Mouse (Mus musculus) mesoderm, embryonic 11.5 days (tissue): ENCODE results near the gene Dync2h1.
"Not testable (repeated sequence)": the region's sequence is repeated elsewhere in the genome, so short reads cannot be mapped to it uniquely, and the experiment has no call there.

Source experiments
- DNase-seq: peaks from one replicate; pipeline ENCODE4 v3.0.0-alpha.2; 2012; ENCODE audit warnings: low read depth, low spot score

The Dync2h1 gene

GRCm38 (mm10) chr9:7184172-7184896 lies at the start of gene Dync2h1, which contains the start of gene Dcun1d5:
TSS of gene Dync2h1 (minus strand) at chr9:7184446.
TSS of gene Dcun1d5 (plus strand) at chr9:7184520.
- DNase-seq, result peak; percentile 95

DNA sequence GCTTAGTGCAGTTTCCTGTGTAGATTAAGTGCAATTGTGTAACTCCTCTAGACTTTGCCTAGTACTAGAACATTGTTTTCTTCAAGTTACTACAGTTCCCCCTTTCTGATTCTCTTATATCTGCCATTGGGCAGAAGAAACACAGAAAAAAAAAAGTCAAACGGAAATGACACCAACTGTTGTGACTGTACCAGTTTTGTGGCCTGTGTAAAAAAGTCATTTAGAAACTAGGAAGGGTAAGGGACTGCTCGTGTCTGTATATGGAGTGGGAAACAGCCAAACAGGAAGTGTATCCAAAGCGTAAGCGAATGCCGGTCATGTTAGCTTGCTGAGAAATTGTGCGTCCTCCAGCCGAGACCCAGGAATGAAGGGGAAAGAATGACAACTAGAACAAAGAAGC lies 37.2 kb upstream of the Dync2h1 start:
- no peak for DNase-seq

DNA sequence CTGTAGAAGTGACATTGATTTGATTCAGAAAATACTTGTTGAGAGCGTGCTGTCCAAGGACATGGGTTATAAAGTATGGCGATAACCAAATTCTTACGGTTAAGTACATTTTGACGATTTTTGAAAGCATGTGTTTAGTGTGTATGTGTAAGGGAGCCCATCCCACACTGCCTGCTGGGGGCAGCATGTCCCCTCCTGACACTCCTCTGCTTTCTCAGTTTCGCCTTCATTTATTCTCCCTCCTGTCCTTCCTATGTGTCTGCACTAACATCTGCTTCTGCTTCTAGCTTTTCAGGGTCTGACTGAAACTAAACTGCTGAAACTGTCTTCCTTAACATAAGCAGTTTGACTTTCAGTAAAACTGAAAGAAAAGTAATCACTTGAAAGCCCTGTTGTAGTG lies 36.8 kb upstream of the Dync2h1 start:
- no peak for DNase-seq

- peak; percentile 14 for DNase-seq
These were observed 32.0 kb upstream of the Dync2h1 start for GRCm38 (mm10) chr9:7216240-7216639.

DNA sequence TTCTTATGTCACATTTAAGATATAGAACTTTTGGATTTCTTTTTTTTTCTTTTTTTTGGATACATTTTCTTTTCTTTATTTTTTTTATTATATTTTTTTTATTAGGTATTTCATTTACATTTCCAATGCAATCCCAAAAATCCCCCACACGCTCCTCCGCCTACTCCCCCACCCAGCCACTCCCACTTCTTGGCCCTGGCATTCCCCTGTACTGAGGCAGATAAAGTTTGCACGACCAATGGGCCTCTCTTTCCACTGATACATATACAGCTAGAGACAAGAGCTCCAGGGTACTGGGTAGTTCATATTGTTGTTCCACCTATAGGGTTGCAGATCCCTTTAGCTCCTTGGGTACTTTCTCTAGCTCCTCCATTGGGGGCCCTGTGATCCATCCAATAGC lies 6.4 kb upstream of the Dync2h1 start:
- DNase-seq, result not testable (repeated sequence)

- peak; percentile 33 for DNase-seq
These were observed 648 bp upstream of the Dync2h1 start for GRCm38 (mm10) chr9:7184897-7185291.

DNA sequence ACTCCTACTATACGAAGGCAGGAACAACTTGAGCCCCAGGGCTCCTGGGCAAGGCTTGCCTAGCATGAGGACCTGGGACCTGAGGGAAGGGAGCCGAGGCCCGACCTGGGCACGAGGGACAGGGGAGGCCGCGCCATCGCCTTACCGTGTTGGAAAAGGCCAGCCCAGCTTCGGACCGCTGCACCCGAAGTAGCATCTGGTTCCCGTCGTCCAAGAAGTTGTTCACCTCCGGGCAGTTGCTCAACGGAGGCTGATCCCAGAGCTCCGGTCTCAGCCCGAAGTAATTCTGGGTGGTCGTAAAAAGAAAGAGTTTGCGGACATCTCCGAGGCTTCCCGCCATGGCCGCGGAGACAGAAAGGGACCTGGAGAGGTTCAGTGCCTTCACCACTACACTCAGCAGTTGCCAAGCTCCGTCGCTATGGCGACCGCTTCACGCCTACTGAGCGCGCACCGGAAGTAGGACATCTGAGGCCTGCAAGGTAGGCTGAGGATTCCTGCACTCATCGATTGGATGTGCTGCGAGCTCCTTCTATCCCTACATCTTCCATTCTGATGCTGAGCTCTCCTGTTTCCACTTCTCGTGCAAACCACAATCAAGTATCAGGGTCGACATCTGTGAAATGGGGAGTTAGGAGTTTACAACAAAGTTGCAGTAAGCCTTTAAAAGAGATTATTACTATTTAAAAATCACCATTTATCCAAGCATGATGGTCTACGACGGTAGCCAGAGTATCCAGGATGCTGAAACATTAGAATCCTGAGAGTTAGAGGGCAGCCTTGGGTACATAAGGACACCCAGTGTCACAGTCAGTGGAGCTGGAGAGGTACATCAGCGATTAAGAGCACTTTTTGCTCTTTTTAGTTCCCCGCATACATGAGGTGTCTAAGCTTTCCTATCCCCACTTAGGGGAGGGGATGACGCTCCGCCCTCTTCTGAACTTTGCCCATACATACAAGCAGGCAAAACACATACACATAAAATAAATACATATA lies 7.3 kb downstream of the Dync2h1 start:
- peak; percentile 94 for DNase-seq

GRCm38 (mm10) chr9:7173756-7174155 lies 10.5 kb downstream of the Dync2h1 start:
- DNase-seq, result no peak

DNA sequence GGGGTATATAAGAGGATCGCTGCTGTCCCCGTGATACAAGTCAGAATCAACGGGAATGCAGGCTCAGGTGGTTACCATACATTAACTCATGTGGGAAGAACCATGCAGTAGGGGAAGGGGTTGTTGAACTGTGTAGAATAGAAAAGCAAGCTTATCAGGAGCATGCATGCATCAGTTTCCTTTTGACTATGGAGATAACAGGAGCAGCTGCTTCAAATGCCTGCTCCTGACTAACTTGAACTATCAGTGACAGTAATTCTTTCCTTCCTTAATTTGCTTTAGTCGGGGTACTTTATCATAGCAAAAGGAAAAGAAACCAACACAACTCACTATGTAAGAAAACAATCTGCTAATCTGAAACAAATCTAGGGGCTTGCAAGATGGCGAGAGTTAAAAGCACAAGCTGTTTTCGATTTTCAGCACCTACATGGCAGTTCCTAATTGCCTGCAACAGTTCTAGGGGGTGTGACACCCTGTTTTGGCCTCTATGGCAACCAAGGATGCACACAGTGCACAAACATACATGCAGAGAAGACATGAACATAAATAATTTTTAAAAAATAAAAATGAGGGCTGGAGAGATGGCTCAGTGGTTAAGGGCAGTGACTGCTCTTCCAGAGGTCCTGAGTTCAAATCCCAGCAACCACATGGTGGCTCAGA lies 16.8 kb downstream of the Dync2h1 start:
- no peak for DNase-seq

GRCm38 (mm10) chr9:7160688-7161087 lies 23.6 kb downstream of the Dync2h1 start:
- DNase-seq, result no peak

DNA sequence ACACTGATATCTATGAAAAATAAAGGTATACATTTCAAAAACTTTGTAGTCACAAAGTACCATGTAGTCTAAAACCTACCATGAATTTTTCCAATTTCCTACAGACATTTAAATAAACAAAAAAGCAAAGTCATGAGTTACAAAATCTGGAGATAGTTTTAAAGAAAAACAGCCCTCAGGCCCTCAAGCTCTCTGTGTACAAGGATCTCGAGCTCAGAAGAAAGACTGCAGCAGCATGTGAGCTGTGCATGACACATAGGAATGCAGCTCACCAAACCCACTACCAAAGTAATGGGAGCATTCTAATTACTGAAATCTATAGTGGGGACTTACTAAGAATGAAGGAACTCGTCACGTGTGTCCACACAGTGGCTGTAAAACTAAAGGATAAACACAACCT lies 24.5 kb downstream of the Dync2h1 start:
- DNase-seq, result no peak

DNA sequence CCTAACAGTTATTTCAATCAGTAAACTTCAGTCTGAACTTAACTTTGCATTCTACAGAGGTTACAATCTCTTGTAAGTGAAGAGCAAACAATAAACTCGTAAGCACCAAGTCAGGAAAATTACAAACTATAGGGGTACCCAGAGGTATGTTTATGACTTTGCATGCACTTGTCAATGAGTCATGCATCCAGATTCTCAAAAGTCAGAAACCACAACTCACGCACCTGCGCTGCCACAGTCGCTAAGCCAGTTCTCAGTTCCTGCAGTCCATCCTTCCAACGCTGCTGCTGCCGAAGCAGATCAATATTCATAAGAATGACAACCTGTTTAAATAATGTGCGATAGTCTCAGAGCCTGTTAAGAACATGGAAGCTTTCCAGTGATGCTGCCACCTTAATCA lies 25.6 kb downstream of the Dync2h1 start:
- no peak for DNase-seq

DNA sequence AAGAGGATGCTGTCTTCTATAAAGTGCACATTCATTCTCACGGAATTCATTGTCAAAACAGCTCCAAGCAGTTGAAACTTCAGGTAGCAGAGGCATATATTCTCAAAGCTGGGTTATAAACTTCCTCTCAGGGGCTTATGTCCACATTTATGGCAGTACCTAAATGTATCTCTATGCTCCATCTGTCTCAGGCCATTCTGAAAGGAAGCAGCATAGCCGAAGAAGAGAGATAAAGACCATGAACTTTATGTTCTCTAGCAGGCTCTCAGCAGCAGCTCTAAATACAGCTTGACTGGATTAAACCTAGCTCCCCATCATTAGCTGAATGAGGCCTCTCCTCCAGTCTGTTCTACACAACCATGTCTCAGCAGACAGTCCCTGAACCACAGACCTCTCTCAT lies 29.9 kb downstream of the Dync2h1 start:
- no peak for DNase-seq

DNA sequence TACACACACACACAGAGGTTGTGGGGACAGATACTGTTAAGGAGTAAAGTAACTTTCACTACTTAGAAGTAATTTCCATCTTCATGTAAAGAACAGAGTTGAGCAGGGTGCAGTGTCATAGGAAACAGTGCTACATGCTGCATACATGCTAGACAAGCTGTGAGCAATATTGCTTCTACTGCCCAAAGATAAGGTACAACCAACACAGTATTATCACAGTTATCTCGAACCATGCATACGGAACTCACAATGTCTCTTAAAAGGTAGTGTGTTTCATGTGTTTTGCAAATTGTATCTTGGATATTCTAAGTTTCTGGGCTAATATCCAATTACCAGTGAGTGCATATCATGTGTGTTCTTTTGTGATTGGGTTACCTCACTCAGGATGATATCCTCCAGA lies 61.4 kb downstream of the Dync2h1 start:
- no peak for DNase-seq

- no peak for DNase-seq
These were observed 74.1 kb downstream of the Dync2h1 start for GRCm38 (mm10) chr9:7110166-7110565.

DNA sequence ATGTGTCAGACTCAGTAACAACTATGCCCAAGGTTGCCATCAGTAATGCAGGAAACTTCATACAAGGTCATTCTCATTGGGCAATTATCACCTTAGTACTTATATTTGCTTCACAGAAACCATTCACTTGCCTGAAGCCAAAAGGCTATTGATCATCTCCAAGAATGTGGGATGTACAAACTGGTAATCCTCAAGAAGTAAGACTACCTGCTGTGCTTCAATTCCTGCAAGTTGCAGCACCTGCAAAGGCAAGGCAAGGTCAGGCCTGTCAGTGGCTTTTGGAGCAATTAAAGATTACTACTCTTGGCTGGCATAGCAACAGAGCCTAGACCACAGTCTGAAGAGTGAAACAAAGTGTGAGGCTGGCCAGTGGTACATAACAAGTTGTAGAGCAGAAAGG lies 82.9 kb downstream of the Dync2h1 start:
- no peak for DNase-seq

DNA sequence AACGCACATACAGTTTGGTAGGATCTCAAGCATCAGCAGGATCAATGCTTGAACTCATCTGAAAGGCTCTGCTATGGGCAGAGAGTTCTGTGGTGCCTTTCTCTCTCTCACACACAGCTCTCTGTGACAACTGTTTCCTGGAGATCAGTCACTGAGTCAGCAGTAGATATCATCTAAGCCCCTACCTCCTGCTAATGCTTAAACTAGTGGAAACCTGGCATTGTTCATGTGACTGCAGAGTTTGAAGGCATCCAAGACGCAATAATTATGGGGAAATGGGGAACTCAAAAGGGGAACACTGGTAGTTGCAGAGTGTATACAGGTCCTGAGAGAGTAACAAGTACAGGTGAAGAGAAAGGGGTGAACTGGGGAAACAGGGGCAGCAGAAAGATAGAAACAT lies 109.6 kb downstream of the Dync2h1 start:
- DNase-seq, result no peak

- DNase-seq, result no peak
These were observed 113.4 kb downstream of the Dync2h1 start for GRCm38 (mm10) chr9:7070846-7071245.

GRCm38 (mm10) chr9:7050588-7050987 lies 133.7 kb downstream of the Dync2h1 start:
- DNase-seq, result peak; percentile 34

DNA sequence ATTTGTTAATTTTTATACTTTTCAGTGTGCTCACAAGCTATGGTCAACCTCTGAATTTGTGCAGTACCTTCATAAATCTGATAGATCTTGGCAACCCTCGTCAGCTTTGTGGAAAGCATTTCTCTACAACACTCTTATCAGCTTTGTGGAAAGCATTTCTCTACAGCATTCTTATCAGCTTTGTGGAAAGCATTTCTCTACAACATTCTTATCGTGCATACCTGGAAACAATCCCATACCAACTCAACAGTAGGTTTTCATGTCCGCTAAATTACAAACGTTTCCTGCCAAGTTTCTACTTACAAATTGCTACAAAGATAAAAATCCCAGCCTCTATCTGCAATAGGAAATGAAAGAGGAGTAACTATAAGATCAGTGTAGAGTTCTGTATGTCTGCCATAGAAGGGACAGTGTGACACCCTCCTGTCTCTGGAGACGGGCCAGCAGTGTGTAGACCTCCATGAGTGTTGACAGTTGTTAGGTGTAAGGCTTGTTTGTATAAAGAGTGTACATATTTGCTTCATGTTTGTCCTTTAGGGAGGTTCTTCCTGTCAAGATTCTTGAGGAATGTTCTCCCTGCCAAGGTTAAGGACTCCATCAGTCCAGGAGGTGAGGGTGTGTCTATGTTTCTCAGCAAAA lies 141.5 kb downstream of the Dync2h1 start:
- no peak for DNase-seq

DNA sequence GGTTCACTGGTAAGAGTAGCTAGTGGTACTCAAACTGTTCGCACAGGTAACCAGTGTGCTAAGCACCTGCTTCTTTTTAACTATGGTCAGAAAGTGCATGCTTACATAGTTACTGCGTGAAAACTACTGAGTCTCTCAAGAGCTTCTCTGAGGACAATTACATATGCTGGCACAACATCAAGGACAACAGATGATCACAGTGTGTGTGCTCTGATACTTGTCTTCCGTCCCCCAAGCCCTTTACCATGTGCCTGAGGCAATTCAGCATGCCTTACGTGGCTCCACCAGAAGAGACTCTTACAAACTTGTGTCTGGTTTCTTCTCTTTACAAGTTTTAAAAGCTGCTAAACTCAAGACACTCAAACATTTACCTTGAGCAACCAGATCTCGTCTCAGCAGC lies 143.0 kb downstream of the Dync2h1 start:
- DNase-seq, result no peak

GRCm38 (mm10) chr9:7032553-7032952 lies 151.7 kb downstream of the Dync2h1 start:
- DNase-seq, result no peak
